Mouse (Mus musculus) layer of hippocampus, postnatal 10 days (tissue): ENCODE results near the gene Gm14214. TPM values are rescaled to one million over a fixed set of nuclear protein-coding genes. Genes with fewer than 3 reads are reported as not detected.

ENCODE experiments used
- DNase-seq, 2 experiments: peaks; one replicate each; pipeline ENCODE4 v3.0.0; 2021; ENCODE audit warnings: low spot score in 2 of 2
- total RNA-seq, 2 experiments: library from RNA; stranded (reverse); gene quantifications; 2 replicates each; pipeline ENCODE4 v1.2.3; 2021

Gene Gm14214
- total RNA-seq, 2 experiments from 2014 or later: not detected

DNA sequence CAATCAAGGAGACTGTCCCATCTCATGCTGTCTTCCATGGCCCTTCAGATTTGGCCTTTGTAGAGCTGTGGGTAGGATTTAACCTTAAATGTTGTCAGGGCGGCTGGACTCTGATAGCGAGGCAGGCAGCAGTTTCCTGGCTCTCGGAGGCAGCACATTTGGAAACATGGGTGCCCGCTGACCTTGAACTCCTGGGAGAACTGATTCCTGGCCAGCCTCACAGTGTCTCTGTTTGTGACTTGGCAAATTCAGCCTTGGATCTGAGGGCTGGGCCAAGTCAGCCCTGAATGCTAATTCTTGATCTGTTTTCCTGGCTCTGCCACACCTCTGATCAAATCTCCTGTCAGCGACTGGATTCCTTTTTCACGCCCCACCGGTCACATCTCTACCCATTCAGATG is 6.7 kb upstream of the Gm14214 start:
- no peak for DNase-seq

DNA sequence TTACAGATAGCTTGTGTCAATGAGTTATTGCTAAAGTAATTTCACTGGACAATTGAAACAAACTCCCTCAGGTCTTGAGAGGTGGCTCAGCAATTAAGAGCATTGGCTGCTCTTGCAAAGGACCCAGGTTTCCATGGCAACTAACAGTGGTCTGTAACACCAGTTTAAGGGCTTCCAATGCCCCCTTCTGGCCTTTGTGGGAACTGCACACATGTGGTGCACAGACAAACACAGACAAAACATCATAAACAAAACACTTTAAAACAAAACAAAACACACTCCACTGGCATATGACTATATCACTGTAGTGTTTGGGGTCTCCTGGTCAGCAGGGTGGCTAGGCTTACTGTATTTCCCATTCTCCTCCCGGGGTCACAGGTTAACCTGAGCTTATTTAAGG is 4.2 kb upstream of the Gm14214 start:
- DNase-seq: peak in 1 of 2 experiments; percentile 31

DNA sequence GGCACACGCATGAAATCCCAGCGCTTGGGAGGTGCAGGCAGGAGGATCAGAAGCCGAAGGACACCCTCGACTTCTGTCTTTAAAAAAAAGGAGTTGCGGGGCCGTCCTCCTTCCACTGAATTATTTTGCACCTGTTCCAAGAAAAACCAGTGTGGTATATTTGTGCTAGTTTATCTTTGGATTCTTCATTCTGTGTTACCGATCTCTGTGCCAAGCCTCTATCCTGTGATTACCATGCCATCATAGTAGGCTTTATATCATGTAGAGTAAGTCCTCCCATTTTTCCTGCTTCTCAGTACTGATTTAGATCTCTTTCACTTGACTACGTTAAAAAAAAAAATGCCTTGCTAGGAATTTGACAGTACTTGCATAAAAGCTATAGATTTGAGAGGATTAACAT is 1.8 kb upstream of the Gm14214 start:
- no peak for DNase-seq

DNA sequence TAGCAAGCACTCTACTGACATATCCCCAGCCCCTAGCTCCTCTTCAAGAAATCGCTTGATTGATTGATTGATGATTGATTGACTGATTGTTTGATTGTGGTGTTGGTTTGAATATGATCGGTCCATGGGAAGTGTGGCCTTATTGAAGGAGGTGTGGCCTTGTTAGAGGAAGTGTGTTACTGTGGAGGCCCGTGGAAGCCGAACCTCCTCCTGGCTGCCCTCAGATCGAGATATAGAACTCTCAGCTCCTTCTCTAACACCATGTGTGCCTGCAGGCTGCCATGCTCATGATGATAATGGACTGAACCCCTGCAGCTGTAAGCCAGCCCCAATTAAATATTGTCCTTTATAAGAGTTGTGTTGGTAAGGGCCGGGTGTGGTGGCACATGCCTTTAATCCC is 2.8 kb downstream of the Gm14214 start:
- DNase-seq: no peak

DNA sequence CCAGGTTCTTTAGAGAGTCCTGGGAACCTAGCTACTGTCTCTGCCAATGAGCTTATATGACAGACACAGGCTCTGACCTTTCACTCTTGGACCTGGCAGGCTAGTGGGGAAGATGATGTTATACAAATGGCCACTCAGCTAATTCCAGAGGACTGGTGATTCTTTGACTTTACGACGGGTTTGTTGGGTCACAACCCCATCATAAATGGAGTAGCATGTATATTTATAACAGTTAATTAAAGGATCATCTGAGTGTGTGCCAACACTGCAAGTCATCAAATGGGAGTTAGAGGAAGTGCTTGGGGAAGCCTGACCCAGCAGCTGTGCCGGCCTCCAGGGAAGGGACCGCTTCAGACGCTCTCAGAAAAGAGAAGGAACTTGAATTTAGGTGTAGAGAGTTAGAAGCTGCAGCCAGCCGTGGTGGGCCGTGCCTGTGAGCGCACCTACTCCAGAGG is 4.2 kb downstream of the Gm14214 start:
- DNase-seq: no peak

DNA sequence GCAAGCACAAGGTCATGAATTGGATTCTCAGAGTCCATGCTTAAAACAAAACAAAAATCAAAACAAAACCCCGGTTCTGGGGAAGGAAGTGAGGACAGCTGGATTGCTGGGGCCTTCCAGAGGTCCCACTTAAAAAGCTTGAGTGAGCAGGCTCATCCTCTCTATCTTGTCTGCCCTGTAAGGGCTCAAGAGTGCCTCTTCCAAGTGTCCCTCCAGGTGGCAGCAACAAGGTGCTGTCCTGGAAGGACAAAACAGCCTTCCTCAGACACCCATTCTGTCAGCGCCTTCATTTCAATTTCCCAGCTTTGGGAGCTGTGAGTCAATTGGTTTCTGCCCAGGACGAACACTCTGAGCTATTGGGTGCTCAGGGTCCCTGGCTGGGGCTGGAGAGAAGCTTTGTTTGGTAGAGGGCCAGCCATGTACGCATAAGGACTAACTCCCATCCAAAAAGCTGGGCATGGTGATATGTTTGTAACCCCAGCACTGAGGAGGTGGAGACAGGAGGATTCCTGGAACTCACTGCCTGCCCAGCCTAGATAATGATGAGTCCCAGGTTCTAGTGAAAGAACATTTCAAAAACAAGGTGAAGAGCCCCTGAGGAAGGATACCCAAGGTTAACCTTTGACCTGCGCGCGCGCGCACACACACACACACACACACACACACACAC is 4.9 kb downstream of the Gm14214 start:
- no peak for DNase-seq

DNA sequence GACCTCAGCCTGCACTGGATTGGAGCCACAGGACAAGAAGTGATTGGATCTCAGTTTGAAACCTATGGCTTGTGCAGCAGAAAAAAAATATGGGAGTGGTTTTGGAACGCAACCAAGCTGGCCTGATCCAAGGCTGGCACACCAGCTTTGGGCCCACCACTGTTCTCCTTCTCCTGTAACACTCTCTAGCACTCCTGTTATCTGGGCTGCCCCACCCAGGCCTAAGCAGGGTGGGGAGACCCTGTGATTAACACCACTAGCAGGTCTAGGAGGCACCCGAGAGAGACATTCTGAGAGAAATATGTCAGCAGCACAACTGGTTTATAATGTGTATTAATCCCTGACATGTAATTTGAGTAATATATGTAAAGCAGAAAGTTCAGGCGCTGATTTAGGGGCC is 6.6 kb downstream of the Gm14214 start:
- no peak for DNase-seq

DNA sequence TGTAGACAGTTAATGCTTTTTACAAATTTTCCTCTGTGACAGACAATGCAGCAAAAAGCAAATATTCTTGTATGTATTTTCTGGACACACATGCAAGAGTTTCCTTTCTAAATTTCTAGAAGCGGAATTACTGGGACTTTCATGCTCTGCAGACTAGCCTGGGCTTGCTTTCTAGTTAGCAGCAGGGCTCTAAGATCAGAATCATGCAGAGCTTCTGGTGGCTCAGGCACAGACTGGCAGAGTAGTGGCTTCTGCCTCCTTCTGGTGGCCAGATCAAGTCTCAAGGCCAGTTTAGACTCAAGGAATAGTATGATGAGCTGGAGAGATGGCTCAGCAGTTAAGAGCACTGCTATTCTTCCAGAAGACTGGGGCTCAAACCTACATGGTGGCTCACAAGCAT is 11.4 kb downstream of the Gm14214 start:
- DNase-seq: no peak

DNA sequence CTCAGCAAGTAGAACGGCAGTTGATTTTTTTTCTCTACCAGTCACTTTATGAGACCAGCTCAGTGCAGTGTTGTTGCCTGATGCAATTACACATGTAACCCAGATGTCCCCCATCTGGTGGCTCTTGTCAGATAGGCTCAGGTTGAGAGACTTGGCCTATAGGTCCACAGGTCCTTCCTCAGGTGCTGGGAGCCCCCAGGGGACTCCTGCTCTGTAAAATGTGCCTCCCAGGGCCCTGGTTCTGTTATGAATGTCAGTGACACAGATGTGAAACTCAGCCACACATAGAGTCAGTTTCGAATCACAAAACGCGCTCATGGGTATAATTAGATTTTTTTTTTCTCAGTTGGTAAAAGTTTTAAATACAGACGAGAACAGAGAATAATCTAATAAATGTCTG is 12.1 kb downstream of the Gm14214 start:
- no peak for DNase-seq

DNA sequence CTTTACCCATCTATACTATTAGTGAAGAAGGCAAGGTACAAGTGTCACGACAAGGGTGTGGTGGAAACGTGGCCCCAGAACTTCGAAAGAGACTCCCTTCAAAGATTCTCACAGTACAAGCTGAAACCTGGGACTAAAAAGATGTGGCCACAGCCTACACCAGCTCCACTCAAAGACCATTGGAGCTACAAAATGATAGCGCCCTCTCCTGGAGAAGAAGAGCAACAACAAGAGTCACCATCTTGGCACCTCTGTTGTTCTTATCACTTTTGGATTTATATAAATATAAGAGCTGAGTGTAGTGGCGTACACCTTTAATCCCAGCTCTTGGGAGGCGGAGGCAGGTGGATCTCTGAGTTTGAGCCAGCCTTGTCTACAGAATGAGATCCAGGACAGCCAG is 14.0 kb downstream of the Gm14214 start:
- no peak for DNase-seq

DNA sequence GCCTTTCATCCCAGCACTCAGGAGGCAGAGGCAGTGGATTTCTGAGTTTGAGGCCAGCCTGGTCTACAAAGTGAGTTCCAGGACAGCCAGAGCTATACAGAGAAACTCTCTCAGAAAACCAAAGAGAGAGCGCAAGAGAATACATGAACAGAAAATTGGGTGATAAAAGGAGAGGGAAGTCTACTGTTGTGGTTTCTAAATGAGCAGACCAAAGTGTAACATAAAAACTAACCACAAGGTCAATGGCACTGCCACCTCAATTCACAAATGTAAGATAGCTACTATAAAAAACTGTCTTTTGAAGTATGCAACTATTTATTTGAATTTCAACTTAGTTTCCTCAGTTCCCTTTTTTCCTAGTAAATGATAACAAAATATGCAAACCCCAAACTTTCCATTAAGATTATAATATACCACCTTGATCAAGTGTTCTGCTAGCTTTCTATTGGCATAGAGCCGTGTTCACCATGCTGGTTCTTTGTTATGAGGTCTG is 15.7 kb downstream of the Gm14214 start:
- DNase-seq: no peak

DNA sequence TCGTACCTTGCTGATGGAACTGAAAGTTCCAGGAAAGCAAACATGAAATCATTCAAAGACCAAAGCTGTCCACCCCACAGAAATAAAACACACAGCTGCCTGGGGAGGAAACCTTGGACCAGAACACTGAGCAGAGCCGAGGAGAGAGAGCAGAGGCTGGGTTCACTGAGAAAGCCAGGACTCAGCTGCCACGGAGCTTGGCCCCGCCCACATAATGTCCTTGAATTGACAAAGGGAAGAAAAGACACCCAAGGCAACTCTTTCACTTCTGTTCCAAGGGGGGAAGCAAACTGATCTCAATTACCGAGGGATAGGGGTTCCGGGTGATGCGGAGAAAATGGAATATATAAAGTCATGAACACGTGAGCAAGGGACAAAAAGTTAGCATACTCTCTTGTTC is 17.9 kb downstream of the Gm14214 start:
- no peak for DNase-seq

DNA sequence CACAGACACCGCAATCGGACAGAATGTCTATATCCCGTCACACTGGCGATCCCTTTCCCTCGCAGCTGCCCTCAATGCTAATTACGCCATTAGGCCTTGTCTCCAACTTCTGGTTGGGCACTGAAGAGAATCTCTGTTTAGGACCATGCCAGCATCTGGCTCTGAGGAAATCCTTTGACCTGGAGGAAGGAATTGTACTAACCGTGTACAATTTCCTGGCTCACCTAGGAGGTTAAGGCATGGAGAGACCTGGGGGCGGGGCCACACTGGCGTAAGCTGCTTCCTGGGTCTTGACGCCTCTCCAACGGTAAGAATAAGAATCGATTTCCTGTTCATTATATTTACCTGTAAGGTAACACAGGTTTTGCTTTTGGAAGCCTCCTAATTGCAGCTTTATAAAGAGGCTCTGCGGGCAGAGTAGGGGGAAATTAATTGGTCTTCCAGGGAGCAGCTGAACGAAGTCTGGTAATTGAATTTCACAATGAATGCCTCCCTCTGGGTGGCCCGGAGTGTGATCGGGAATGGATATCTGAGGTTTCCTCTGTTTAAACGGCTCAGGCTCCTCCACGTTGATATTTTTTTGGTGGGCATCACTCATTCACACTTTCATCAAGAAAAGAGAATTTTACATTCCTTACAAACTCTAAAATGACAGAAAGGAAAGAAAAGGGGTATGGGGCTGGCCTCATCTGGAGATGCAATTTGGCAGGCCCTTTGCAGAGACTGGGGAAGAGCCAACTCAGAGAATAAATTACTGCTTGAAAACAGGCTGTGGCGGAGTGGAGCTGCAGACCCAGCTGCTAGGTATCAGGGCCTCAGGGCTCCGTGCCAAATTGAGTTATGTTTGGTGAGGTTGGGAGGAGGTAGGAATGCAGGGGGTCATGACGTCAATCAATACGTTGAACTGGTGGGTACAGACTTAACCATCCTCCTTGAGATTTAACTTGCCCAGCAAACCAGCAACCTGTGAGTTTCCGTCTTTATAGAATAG is 20.5 kb downstream of the Gm14214 start:
- peak; percentile 52 to 58 for DNase-seq

DNA sequence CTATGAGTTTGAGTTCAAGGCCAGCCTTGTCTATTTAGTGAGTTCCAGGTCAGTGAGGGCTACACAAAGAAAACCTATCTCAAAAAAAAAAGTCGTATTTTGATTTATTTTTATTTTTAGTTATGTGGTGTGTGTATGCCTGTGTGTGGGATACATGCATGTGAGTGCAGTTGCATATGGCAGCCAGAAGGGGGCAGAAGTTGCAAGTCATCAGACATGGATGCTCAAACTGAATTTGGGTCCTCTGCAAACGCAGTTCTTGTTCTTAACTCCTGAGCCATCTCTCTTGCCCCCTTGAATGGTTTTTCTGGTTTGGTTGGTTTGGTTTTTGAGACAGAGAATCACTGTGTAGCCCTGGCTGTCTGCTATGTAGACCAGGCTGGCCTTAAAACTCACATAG is 21.4 kb downstream of the Gm14214 start:
- no peak for DNase-seq

DNA sequence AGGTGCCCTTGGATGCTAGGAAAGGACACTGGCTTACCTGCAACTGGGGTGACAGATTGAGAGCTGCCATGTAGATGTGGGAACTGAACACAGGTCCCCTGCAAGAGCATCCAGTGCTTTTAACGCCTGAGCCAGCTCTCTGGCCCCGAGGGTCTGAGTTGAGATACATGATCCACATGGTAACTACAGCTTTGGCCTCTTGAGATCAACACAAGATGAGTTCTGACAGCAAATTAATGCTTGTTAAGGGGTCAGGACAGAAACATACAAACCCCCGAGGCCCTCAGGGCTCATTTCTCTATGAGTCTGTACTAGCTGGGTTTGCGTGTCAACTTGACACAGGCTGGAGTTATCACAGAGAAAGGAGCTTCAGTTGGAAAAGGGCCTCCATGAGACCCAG is 25.9 kb downstream of the Gm14214 start:
- no peak for DNase-seq

DNA sequence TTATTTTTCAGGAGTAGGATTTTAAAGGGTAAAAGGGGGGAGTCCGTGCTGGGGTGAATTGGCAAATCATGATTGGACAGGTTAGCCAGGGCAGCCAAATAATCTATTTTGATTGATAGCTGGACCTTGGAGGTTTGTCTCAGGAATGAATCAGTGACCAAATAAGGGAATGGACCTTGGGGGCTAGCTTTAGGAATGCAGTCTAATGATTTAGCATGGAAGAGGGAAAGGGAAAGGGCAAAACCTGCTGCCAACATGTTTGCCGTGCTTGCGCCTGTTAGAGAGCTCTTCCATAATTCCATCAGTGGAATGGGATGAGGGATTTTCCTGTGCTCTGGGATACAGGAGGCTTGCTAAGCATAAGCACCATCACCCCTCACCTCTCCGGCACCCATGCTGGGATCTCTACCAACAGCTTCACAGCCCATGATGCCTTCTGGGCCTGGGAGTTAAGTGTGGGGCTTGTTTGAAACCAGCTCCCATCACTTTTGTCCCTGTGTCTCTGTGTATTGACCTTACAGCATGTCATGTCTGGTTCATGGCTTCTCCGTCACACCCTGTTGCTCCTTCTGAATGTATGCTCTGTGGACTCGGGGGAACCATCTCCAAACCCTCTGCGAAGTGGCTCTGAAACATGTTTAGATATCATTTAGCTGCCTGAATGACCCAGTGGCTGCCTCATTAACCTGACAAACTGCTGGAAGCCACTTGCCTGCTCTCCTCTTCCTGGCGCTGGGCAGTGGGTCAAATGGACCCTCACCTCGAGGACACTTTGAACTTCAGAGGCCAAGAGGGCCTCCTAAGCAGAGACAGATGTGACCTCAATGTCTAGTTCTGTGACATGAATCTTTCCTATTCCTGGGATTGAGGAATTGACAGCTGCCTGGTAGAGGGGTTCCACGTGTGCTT is 26.7 kb downstream of the Gm14214 start:
- no peak for DNase-seq

DNA sequence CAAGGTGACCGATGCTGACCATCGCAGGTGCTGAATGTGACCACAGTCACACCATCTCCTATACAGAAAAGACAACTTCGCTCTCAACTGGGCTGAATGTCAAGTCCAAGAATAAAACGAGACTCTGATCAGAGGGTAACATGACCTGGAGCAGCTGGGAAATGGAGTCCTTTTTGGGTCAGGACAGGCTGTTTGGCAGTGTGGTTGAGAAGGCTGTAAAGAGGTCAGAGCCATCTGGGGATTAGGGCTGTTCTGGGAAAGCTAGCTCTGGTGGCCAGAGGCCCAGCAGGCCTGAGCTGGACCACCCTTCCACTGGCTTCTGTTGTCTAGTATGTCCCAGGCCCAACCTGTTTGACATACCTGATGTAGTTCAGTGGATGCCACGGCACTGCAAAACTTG is 31.2 kb downstream of the Gm14214 start:
- no peak for DNase-seq

DNA sequence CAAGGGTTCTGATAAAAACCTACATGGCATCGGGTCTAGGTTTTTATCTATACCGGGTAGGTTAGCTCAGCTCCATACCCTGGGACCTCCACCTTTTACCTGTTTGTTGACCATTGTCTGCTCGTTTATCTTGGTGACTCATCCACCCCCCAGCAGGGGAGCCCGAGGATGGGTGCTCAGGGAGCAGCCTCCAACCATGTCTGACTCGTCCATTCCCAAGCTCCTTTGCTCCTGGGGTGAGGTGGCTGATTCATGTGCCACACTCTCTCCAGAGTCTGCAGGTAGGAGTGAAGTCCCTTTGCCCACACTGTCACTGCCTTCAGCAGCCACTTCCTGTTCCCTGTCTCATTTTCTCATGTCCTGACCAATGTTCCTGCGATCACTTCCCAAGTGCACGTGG is 33.8 kb downstream of the Gm14214 start:
- no peak for DNase-seq

DNA sequence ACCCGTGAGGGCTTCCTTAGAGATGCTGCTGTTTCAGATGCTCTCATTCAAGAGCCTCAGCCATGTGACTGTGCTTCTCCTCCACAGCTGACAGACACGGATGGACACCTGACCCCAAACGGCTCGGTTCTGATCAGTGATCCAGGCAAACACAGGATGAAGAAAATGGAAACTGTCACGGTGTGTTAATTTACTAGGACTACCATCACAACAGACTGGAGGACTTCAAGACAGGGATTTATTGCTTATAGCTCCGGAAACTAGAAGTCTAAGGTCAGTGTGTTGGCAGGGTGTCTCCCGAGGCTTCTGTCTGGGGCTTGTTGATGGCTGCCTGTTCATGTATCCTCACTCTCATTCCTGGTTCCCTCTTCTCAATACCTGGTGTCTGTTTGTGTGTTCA is 34.4 kb downstream of the Gm14214 start:
- no peak for DNase-seq

DNA sequence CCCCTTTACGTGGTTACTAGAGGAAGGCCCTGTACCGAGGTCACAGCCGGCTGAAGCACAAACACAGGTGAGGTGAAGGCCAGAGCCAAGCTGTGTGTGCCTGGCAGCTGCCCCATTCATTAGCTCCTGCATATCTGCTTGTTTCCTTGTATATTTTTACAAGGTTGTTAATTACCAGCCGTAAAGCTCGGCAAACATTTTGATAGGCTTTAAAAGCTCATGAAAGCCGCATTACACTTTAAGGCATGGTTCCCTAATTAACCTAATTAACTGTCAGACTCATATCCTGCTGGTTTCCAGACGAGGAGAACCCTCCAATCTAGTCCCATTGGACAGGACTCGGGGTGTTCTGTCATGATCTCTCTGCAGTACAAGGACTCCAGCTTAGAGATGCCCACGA is 34.9 kb downstream of the Gm14214 start:
- no peak for DNase-seq

DNA sequence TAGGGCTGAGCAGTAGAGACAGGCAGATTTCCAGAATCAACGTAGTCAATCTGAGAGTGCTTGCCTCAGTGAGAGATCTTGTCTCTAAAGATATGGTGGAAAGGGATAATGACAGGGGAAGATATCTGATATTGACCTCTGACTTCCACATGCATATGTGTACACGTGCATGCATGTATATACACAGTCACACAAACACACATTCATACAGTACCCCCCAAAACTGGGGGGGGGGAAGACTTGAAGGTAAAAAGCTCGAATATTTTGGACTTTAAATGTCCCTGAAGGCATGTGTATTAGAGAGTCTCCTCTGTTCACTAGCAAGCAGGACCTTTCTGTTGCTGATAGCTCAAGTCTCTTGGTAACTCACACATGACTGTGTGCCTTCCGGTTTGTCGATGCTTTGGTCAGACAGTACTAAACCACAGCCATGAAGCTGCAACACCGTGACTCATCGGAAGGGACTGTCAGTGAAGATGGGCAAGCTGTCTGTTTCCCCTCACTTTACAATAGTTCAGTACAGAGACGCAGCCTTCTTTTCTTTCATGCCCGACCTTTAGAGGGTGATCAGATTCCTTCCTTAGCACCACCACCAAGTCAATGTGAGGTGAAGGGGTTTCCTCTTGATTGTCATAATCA is 37.2 kb downstream of the Gm14214 start:
- DNase-seq: no peak
